13 mouse cellular contexts compared by ENCODE assay signal in the genomic region with DNA sequence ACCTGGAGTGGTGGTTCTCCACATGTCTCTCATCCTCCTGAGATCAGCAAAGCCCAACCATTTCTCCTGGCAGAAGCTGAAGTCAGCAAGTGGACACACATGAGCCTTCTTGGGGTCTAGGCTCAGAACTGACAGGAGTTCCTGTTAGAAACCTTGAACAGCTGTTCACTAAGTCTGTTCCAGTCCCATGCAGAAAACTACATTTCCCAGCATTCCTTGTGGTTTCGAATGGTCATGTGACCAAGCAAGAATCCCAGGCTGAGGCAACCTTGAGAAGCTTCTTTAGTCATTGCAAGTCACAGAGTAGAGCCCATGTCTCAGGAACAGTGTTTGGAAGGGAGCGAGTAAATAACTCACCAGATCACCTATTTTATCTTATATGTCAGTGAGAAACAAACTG.
A peak's percentile ranks its signal among the peaks of the same experiment; 100 is the strongest.
DNase-seq lines count a peak whose midpoint lies in the region; ATAC-seq and TF ChIP-seq lines count a peak whose summit lies in the region.
"Had no signal": no experiment of that assay in that cellular context is flagged by ENCODE, and none has a peak within 500 bp of the region (broad histone marks: within the 10 kb centered on the region; RNA-seq: fewer than 3 reads in every experiment).

No protein-coding gene starts in this region.

- H3K4me1 ChIP-seq in lung, embryonic 15.5 days = peaks cover 12% of the 10 kb centered on the region
- no peaks in the 10 kb centered on the region for H3K4me1 ChIP-seq in lung, adult 2 months (ENCODE audit: control insufficient read depth, insufficient read depth, low read length)
- no peaks in the 10 kb centered on the region for H3K4me1 ChIP-seq in midbrain, postnatal 0 days (ENCODE audit: insufficient read depth, low read length)

- peaks cover 7% of the 10 kb centered on the region; the same call in 1 of the 2 replicates for H3K27me3 ChIP-seq in lung, embryonic 15.5 days
- H3K27me3 ChIP-seq in midbrain, postnatal 0 days (ENCODE audit: insufficient read depth, low read length) = no peaks in the 10 kb centered on the region
- H3K27me3 ChIP-seq: Patski had no signal

- H3K36me3 ChIP-seq in lung, embryonic 15.5 days = no peaks in the 10 kb centered on the region
- no peaks in the 10 kb centered on the region for H3K36me3 ChIP-seq in midbrain, postnatal 0 days (ENCODE audit: insufficient read depth, low read length)
- H3K36me3 ChIP-seq: heart, embryonic 12.5 days; liver, embryonic 13.5 days had no signal

- WGBS in lung, embryonic 15.5 days = 55% methylated on average over 2 of the region's 2 CpGs
- 67% methylated on average over 2 of the region's 2 CpGs for WGBS in lung, adult 2 months
- WGBS in midbrain, postnatal 0 days = 66% methylated on average over 2 of the region's 2 CpGs

- no peak for DNase-seq in lung, adult 2 months
- DNase-seq in ZHBTc4 (ENCODE audit: low read depth, low spot score) = peak; percentile 21
- DNase-seq in embryo, embryonic 11 days = peak; percentile 71
- DNase-seq in midbrain, postnatal 0 days (ENCODE audit: low spot score) = peak; percentile 49
- DNase-seq in kidney, adult 8-10 months = no peak
- no peak for DNase-seq in Muller cell, postnatal 12 days (ENCODE audit: inconsistent ontology term)
- DNase-seq: cerebellum, adult 8-10 months; liver, embryonic 13.5 days had no signal

- ATAC-seq in lung, embryonic 15.5 days (ENCODE audit: borderline replicate concordance, extremely low read depth, low FRiP score, low TSS enrichment) = peak; percentile 37; the same call in 1 of the 2 replicates
- ATAC-seq in midbrain, postnatal 0 days (ENCODE audit: low FRiP score) = no peak
- no peak for ATAC-seq in megakaryocyte, adult 5-6 weeks (ENCODE audit: poor library complexity, severe bottlenecking)
- ATAC-seq: intestine, embryonic 16.5 days; Patski had no signal

- H3K4me3 ChIP-seq in lung, embryonic 15.5 days = no peak overlapping the region
- no peak overlapping the region for H3K4me3 ChIP-seq in lung, adult 2 months (replicated peaks; ENCODE audit: extremely low read depth, low read depth, low read length)
- no peak overlapping the region for H3K4me3 ChIP-seq in midbrain, postnatal 0 days (ENCODE audit: low read depth, low read length)
- H3K4me3 ChIP-seq: heart, embryonic 12.5 days; liver, embryonic 13.5 days had no signal

- H3K9ac ChIP-seq in lung, embryonic 15.5 days = no peak overlapping the region
- H3K9ac ChIP-seq in midbrain, postnatal 0 days (replicated peaks; ENCODE audit: low read length, poor library complexity, severe bottlenecking) = no peak overlapping the region
- H3K9ac ChIP-seq: heart, embryonic 12.5 days; liver, embryonic 13.5 days had no signal

- TF ChIP-seq POLR2A in lung, adult 2 months (IDR thresholded peaks at IDR 0.05; ENCODE audit: borderline replicate concordance, extremely low read depth, low read depth, low read length) = no peak

- TF ChIP-seq CTCF in lung, adult 2 months (IDR thresholded peaks at IDR 0.05; ENCODE audit: insufficient read depth, low read length) = no peak
- TF ChIP-seq CTCF in midbrain, postnatal 0 days (IDR thresholded peaks at IDR 0.05) = no peak

- no peak overlapping the region for H3K4me2 ChIP-seq in lung, embryonic 15.5 days
- H3K4me2 ChIP-seq in midbrain, postnatal 0 days (ENCODE audit: low read depth, low read length, poor library complexity, severe bottlenecking) = no peak overlapping the region
- H3K4me2 ChIP-seq: heart, embryonic 12.5 days; liver, embryonic 13.5 days had no signal

- H3K27ac ChIP-seq in lung, embryonic 15.5 days = no peak overlapping the region
- H3K27ac ChIP-seq in midbrain, postnatal 0 days (ENCODE audit: low read depth, low read length) = no peak overlapping the region
- H3K27ac ChIP-seq: liver, embryonic 13.5 days had no signal

- no peaks in the 10 kb centered on the region for H3K9me3 ChIP-seq in lung, embryonic 15.5 days
- H3K9me3 ChIP-seq in midbrain, postnatal 0 days (ENCODE audit: low read length) = no peaks in the 10 kb centered on the region
- H3K9me3 ChIP-seq: liver, embryonic 13.5 days had no signal

Comparison
In these comparisons a context has a peak if more than half of its experiments do, and no peak if none do; other contexts are left out.
1. DNase-seq: peak in ZHBTc4 (single experiment), embryo, embryonic 11 days (single experiment) and midbrain, postnatal 0 days (single experiment); none in lung, adult 2 months (single experiment), kidney, adult 8-10 months (0 of 2) and Muller cell, postnatal 12 days (single experiment).